Mouse (Mus musculus): ENCODE measurements at regions not wholly inside any gene's neighbourhood (a gene's known extent, or its start where the extent isn't known, plus 50 kb on each side); places are given as distances from the start of the nearest gene placed in this dataset.

- no peak for TF ChIP-seq CTCF (IDR thresholded peaks at IDR 0.05; ENCODE audit: low read depth)
- no peak for TF ChIP-seq EP300 (IDR thresholded peaks at IDR 0.05; ENCODE audit: low read depth)
Observed at GRCm38 (mm10) chr6:139198601-139199000, 303.2 kb downstream of the Rergl start.
